Mouse (Mus musculus) MEL (cell line): Measurements from ENCODE around the gene Fyb. TPM values are rescaled to one million over a fixed set of nuclear protein-coding genes. Genes with fewer than 3 reads are reported as not detected.

Source experiments
- DNase-seq: peaks from one replicate; pipeline ENCODE4 v3.0.0; 2011; ENCODE audit warnings: low read depth, low spot score
- H3K27ac ChIP-seq: 2 replicates; pipeline ENCODE4 v1.5.1; 2012; ENCODE audit warnings: low read depth, mild to moderate bottlenecking, control low read depth, low read length, moderate library complexity; ENCODE audit not compliant: control insufficient read depth
- H3K27me3 ChIP-seq, 2 experiments: fragments of 150-350 bp in 1 of 2; sonication (generic) in 1 of 2; 2 replicates each; pipeline ENCODE4 v1.6.1; 2012; ENCODE audit warnings: low read length in 2 of 2, mild to moderate bottlenecking in 2 of 2, improper control_type of control experiment in 1 of 2, moderate library complexity in 1 of 2; ENCODE audit not compliant: insufficient read depth in 2 of 2, control insufficient read depth in 1 of 2
- H3K36me3 ChIP-seq, 2 experiments: 2 replicates each; pipeline ENCODE4 v1.6.1; 2012 to 2014; ENCODE audit warnings: low read length in 2 of 2, improper control_type of control experiment in 1 of 2, inconsistent platforms in 1 of 2, mild to moderate bottlenecking in 1 of 2; ENCODE audit not compliant: insufficient read depth in 2 of 2, control insufficient read depth in 1 of 2
- H3K4me1 ChIP-seq, 2 experiments: fragments of 150-350 bp in 1 of 2; sonication (generic) in 1 of 2; 2 replicates each; pipeline ENCODE4 v1.6.1; 2012; ENCODE audit warnings: low read length in 2 of 2, improper control_type of control experiment in 1 of 2, mild to moderate bottlenecking in 1 of 2; ENCODE audit not compliant: insufficient read depth in 2 of 2, control insufficient read depth in 1 of 2
- H3K4me3 ChIP-seq, 2 experiments: fragments of 150-350 bp in 1 of 2; sonication (generic) in 1 of 2; 2 replicates each; pipeline ENCODE4 v1.5.1; 2012; ENCODE audit warnings: low read depth in 2 of 2, low read length in 2 of 2, mild to moderate bottlenecking in 2 of 2, moderate library complexity in 2 of 2, control low read depth in 1 of 2, improper control_type of control experiment in 1 of 2; ENCODE audit not compliant: control insufficient read depth in 1 of 2, insufficient read depth in 1 of 2
- H3K79me2 ChIP-seq: 2 replicates; pipeline ENCODE4 v1.6.1; 2012; ENCODE audit warnings: mild to moderate bottlenecking, low read length, moderate library complexity; ENCODE audit not compliant: control insufficient read depth, poor library complexity, insufficient read depth
- H3K9ac ChIP-seq: 2 replicates; pipeline ENCODE4 v1.6.1; 2012; ENCODE audit warnings: low read depth, mild to moderate bottlenecking, control low read depth, low read length, moderate library complexity; ENCODE audit not compliant: control insufficient read depth, poor library complexity, severe bottlenecking
- H3K9me3 ChIP-seq: fragments of 150-350 bp; sonication (generic); replicated peaks from 2 replicates; pipeline ENCODE4 v1.6.1; 2012; ENCODE audit warnings: mild to moderate bottlenecking, low read length, improper control_type of control experiment, moderate library complexity; ENCODE audit not compliant: insufficient read depth
- BHLHE40 ChIP-seq: IDR thresholded peaks from 2 replicates; pipeline ENCODE4 v1.6.1; 2012; ENCODE audit warnings: low read depth, mild to moderate bottlenecking, inconsistent platforms, low read length, improper control_type of control experiment, borderline replicate concordance
- CHD1 ChIP-seq: IDR thresholded peaks from 2 replicates; pipeline ENCODE4 v1.6.1; 2012; ENCODE audit warnings: low read depth, mild to moderate bottlenecking, inconsistent platforms, low read length, improper control_type of control experiment
- E2F4 ChIP-seq: IDR thresholded peaks from 2 replicates; pipeline ENCODE4 v1.6.1; 2011; ENCODE audit warnings: low read depth, low read length, improper control_type of control experiment, borderline replicate concordance
- ELF1 ChIP-seq: IDR thresholded peaks from 2 replicates; pipeline ENCODE4 v1.6.1; 2014; ENCODE audit warnings: low read depth, mild to moderate bottlenecking, inconsistent platforms, low read length, improper control_type of control experiment, moderate library complexity
- ETS1 ChIP-seq: IDR thresholded peaks from 2 replicates; pipeline ENCODE4 v1.6.1; 2012; ENCODE audit warnings: low read depth, mild to moderate bottlenecking, inconsistent platforms, low read length, improper control_type of control experiment, moderate library complexity
- GABPA ChIP-seq: IDR thresholded peaks from 2 replicates; pipeline ENCODE4 v1.6.1; 2012; ENCODE audit warnings: low read depth, mild to moderate bottlenecking, inconsistent platforms, low read length, improper control_type of control experiment, moderate library complexity
- GATA1 ChIP-seq: IDR thresholded peaks from 2 replicates; pipeline ENCODE4 v1.6.1; 2011; ENCODE audit warnings: low read depth, low read length, improper control_type of control experiment
- JUND ChIP-seq: IDR thresholded peaks from 2 replicates; pipeline ENCODE4 v1.6.1; 2011; ENCODE audit warnings: low read depth, mild to moderate bottlenecking, improper control_type of control experiment, low read length
- MAX ChIP-seq: IDR thresholded peaks from 2 replicates; pipeline ENCODE4 v1.6.1; 2011; ENCODE audit warnings: low read length, improper control_type of control experiment
- MAZ ChIP-seq: IDR thresholded peaks from 2 replicates; pipeline ENCODE4 v1.6.1; 2012; ENCODE audit warnings: low read depth, mild to moderate bottlenecking, inconsistent platforms, low read length, improper control_type of control experiment
- MEF2A ChIP-seq: IDR thresholded peaks from 2 replicates; pipeline ENCODE4 v1.6.1; 2014; ENCODE audit warnings: low read depth, mild to moderate bottlenecking, inconsistent platforms, low read length, improper control_type of control experiment; ENCODE audit not compliant: poor library complexity, insufficient replicate concordance, severe bottlenecking; ENCODE audit errors: extremely low read depth
- NRF1 ChIP-seq: IDR thresholded peaks from 2 replicates; pipeline ENCODE4 v1.6.1; 2014; ENCODE audit warnings: low read depth, mild to moderate bottlenecking, inconsistent platforms, low read length, improper control_type of control experiment, moderate library complexity; ENCODE audit not compliant: poor library complexity, insufficient read depth, severe bottlenecking
- POLR2A ChIP-seq, 2 experiments: IDR thresholded peaks; 2 replicates each; pipeline ENCODE4 v1.6.1; 2011 to 2012; ENCODE audit warnings: low read length in 2 of 2, mild to moderate bottlenecking in 2 of 2, control low read depth in 1 of 2, improper control_type of control experiment in 1 of 2, low read depth in 1 of 2, moderate library complexity in 1 of 2; ENCODE audit not compliant: control insufficient read depth in 1 of 2, insufficient read depth in 1 of 2, poor library complexity in 1 of 2
- POLR2AphosphoS2 ChIP-seq: IDR thresholded peaks from 2 replicates; pipeline ENCODE4 v1.6.1; 2011; ENCODE audit warnings: low read length, improper control_type of control experiment
- POLR2AphosphoS5 ChIP-seq: IDR thresholded peaks from 2 replicates; pipeline ENCODE4 v1.6.1; 2012; ENCODE audit warnings: low read depth, borderline replicate concordance, mild to moderate bottlenecking, inconsistent platforms, low read length, moderate library complexity, mixed read lengths
- RAD21 ChIP-seq: IDR thresholded peaks from 2 replicates; pipeline ENCODE4 v1.6.1; 2011; ENCODE audit warnings: mild to moderate bottlenecking, low read depth, low read length, improper control_type of control experiment
- RCOR1 ChIP-seq: IDR thresholded peaks from 2 replicates; pipeline ENCODE4 v1.6.1; 2012; ENCODE audit warnings: low read depth, mild to moderate bottlenecking, inconsistent platforms, low read length, improper control_type of control experiment
- SIN3A ChIP-seq: IDR thresholded peaks from 2 replicates; pipeline ENCODE4 v1.6.1; 2012; ENCODE audit warnings: low read length, improper control_type of control experiment, inconsistent platforms
- SMC3 ChIP-seq: IDR thresholded peaks from 2 replicates; pipeline ENCODE4 v1.6.1; 2011; ENCODE audit warnings: low read depth, low read length, improper control_type of control experiment
- TBP ChIP-seq: IDR thresholded peaks from 2 replicates; pipeline ENCODE4 v1.8.0; 2011; ENCODE audit warnings: low read depth, low read length, improper control_type of control experiment
- UBTF ChIP-seq: IDR thresholded peaks from 2 replicates; pipeline ENCODE4 v1.6.1; 2012; ENCODE audit warnings: low read depth, mild to moderate bottlenecking, inconsistent platforms, low read length, improper control_type of control experiment, moderate library complexity, borderline replicate concordance; ENCODE audit not compliant: insufficient read depth
- ZKSCAN1 ChIP-seq: IDR thresholded peaks from 2 replicates; pipeline ENCODE4 v1.6.1; 2012; ENCODE audit warnings: low read depth, mild to moderate bottlenecking, inconsistent platforms, low read length, improper control_type of control experiment, moderate library complexity
- ZMIZ1 ChIP-seq: IDR thresholded peaks from 2 replicates; pipeline ENCODE4 v1.6.1; 2012; ENCODE audit warnings: low read depth, mild to moderate bottlenecking, inconsistent platforms, low read length, improper control_type of control experiment, moderate library complexity
- ZNF384 ChIP-seq: IDR thresholded peaks from 2 replicates; pipeline ENCODE4 v1.6.1; 2012; ENCODE audit warnings: low read depth, mild to moderate bottlenecking, inconsistent platforms, low read length, improper control_type of control experiment
- polyA plus RNA-seq, 2 experiments: library from polyadenylated mRNA; stranded (reverse) in 1 of 2; unstranded in 1 of 2; fragments of >175 nt in 1 of 2; fragments of >200 nt in 1 of 2; gene quantifications; 2 replicates each; pipeline versions ENCODE4 v1.2.1 to v1.2.4; 2012; ENCODE audit warnings: low replicate concordance in 2 of 2, low read depth in 1 of 2; ENCODE audit not compliant: insufficient read length in 2 of 2, insufficient read depth in 1 of 2, missing spikeins in 1 of 2
- total RNA-seq: library from RNA; depleted of rRNA; stranded (reverse); fragments of 300-350 nt; gene quantifications from 2 replicates; pipeline ENCODE4 v1.2.3, GENCODE M21; 2012

Gene Fyb
- total and polyA plus RNA-seq, 3 experiments, result 175 to 208 TPM; not detected in 1

- Histone ChIP-seq H3K27me3 (no peaks in the 10 kb centered on the region), H3K9me3 (no peaks in the 10 kb centered on the region), H3K27ac (peak overlapping the region; percentile 62), H3K36me3 (peaks cover 0 to 22% of the 10 kb centered on the region in 2 experiments; a peak in 2 of 4 replicates), H3K4me3 (0 out of 4 replicates have a peak overlapping the region, but pooled peaks of 1 of the 2 experiments have one; percentile 1), H3K4me1 (peaks cover 7% of the 10 kb centered on the region in 2 experiments), H3K9ac (peak overlapping the region; percentile 28; the same call in 1 of the 2 replicates), H3K79me2 (no peaks in the 10 kb centered on the region)
- peak; percentile 81 for DNase-seq
- TF ChIP-seq POLR2AphosphoS5, result no peak
- no peak for TF ChIP-seq ZKSCAN1
- no peak for TF ChIP-seq RCOR1
- no peak for TF ChIP-seq ZMIZ1
- peak; percentile 37; the same call in 1 of the 2 replicates for TF ChIP-seq SIN3A
- TF ChIP-seq ELF1, result peak; percentile 66; the same call in 1 of the 2 replicates
- TF ChIP-seq JUND, result no peak
- peak; percentile 43 for TF ChIP-seq TBP
Measured at GRCm38 (mm10) chr15:6601330-6601729, 78.7 kb downstream of the Fyb start.

GRCm38 (mm10) chr15:6602003-6602402 lies 79.3 kb downstream of the Fyb start:
- H3K27ac ChIP-seq, result peak overlapping the region; percentile 13; the same call in 1 of the 2 replicates
- H3K36me3 ChIP-seq, result peaks cover 0 to 22% of the 10 kb centered on the region in 2 experiments; a peak in 2 of 4 replicates

More at GRCm38 (mm10) chr15:6602003-6602402, 79.3 kb downstream of the Fyb start:
- TF ChIP-seq POLR2AphosphoS2 (no peak), UBTF (no peak), MAX (no peak), MEF2A (no peak), GATA1 (no peak), ZNF384 (no peak), GABPA (no peak), CHD1 (no peak), NRF1 (no peak), MAZ (no peak), E2F4 (no peak), SMC3 (no peak), POLR2A (IDR thresholded peaks at IDR 0.05; ENCODE audit: control insufficient read depth in 1 of 2, insufficient read depth in 1 of 2, low read depth in 1 of 2, low read length in 2 of 2, poor library complexity in 1 of 2) (no peak), ETS1 (no peak), ELF1 (no peak), RAD21 (no peak), BHLHE40 (no peak), TBP (no peak), ZMIZ1 (no peak)
- H3K4me3 ChIP-seq, result no peak overlapping the region
- H3K9ac ChIP-seq, result no peak overlapping the region
- no peaks in the 10 kb centered on the region for H3K27me3 ChIP-seq
- DNase-seq, result peak; percentile 13
- no peaks in the 10 kb centered on the region for H3K9me3 ChIP-seq
- peaks cover 7% of the 10 kb centered on the region in 2 experiments for H3K4me1 ChIP-seq
- H3K79me2 ChIP-seq, result no peaks in the 10 kb centered on the region
